Mouse (Mus musculus) megakaryocyte, embryonic 14.5 days (primary cell): ENCODE data around the gene 5530401A14Rik.

ENCODE experiments used
- FLI1 ChIP-seq: IDR thresholded peaks from 2 replicates; pipeline ENCODE4 v1.6.1; 2012; ENCODE audit warnings: low read length, inconsistent platforms, mixed read lengths
- GATA1 ChIP-seq: IDR thresholded peaks from 3 replicates; pipeline ENCODE4 v1.6.1; 2012; ENCODE audit warnings: mixed read lengths, low read length, inconsistent platforms, borderline replicate concordance

DNA sequence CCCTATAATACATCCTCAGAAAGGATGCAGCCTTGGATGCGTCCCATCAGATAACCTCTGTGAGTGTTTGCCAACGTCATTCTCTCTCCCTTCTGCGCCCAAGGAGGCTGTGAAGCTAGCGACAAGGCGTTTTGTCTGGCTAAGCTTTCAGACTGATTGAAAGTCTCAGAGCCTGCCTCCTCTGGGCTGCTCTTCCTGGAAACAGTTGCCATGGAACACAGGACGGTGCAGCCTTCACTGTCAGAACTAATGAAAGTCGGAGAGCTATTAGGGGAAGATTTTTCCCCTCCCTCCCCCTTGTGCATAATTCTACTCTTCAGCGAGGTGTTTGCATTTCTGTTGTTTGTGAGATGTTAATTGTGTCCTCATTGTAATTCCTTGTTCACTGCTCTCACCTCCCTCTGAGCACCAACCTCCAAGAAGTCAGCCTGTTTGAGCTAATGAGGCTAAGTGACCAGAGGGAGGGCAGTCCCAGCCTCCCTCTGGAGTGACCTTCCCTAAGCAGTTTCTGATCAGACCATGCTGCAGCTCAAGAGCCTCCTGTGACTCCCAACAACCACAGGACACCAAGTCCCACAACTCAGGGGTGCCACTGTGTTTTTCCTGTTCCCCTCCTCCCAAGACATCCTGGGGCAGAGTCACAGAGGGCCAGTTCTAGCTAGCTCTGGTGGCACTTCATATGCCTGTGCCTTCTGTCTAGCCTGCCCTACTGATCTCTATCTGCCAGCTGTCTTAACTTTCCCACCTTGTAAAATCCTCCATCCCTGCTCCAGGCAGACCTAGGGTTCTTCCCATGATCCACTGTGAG lies 37.3 kb downstream of the 5530401A14Rik start:
- no peak for TF ChIP-seq GATA1
- no peak for TF ChIP-seq FLI1
